Mouse (Mus musculus) forebrain, embryonic 13.5 days (tissue): ENCODE measurements around the gene Col11a2. TPM values are rescaled to one million over a fixed set of nuclear protein-coding genes. Genes with fewer than 3 reads are reported as not detected.

ENCODE experiments used
- ATAC-seq: fragments of 200-750 bp; cut with Nextera tagmentation; 2 replicates; pipeline ENCODE4 v1.8.0; 2017
- H3K27ac ChIP-seq: fragments of 300-500 bp; sonication (generic); 2 replicates; pipeline ENCODE4 v1.5.1; 2015; ENCODE audit warnings: inconsistent platforms, mild to moderate bottlenecking, moderate library complexity
- H3K27me3 ChIP-seq: fragments of 300-500 bp; sonication (generic); 2 replicates; pipeline ENCODE4 v1.6.1; 2015; ENCODE audit warnings: mild to moderate bottlenecking, inconsistent platforms
- H3K36me3 ChIP-seq: fragments of 300-500 bp; sonication (generic); 2 replicates; pipeline ENCODE4 v1.6.1; 2015; ENCODE audit warnings: mild to moderate bottlenecking, inconsistent platforms; ENCODE audit not compliant: poor library complexity, severe bottlenecking
- H3K4me1 ChIP-seq: fragments of 300-500 bp; sonication (generic); 2 replicates; pipeline ENCODE4 v1.6.1; 2015; ENCODE audit warnings: inconsistent platforms
- H3K4me2 ChIP-seq: fragments of 300-500 bp; sonication (generic); 2 replicates; pipeline ENCODE4 v1.6.1; 2015; ENCODE audit warnings: inconsistent platforms, mild to moderate bottlenecking, moderate library complexity
- H3K4me3 ChIP-seq: fragments of 300-500 bp; sonication (generic); 2 replicates; pipeline ENCODE4 v1.5.1; 2015; ENCODE audit warnings: mild to moderate bottlenecking, inconsistent platforms
- H3K9ac ChIP-seq: fragments of 300-500 bp; sonication (generic); 2 replicates; pipeline ENCODE4 v1.6.1; 2015; ENCODE audit warnings: mild to moderate bottlenecking, inconsistent platforms
- H3K9me3 ChIP-seq: fragments of 300-500 bp; sonication (generic); replicated peaks from 2 replicates; pipeline ENCODE4 v1.6.1; 2016; ENCODE audit warnings: inconsistent platforms
- WGBS: fragments of 180-500 bp; shearing (Covaris S2); methylation state at CpG from one replicate; pipeline ENCODE4 v1.1.7; 2015; 5-methylcytosine and 5-hydroxymethylcytosine counted together
- polyA plus RNA-seq: library from polyadenylated mRNA; unstranded; fragments of >200 nt; fragmentation: Nextera tagmentation; extraction: Ambion mirVana; gene quantifications from 2 replicates; pipeline ENCODE4 v1.2.1, GENCODE M21; 2015

Gene Col11a2
- polyA plus RNA-seq, 1 experiment from 2014 or later, result 0.80 TPM

GRCm38 (mm10) chr17:34027656-34028223 is 11.5 kb upstream of the Col11a2 start, which contains the start of gene H2-Ke6:
TSS of gene H2-Ke6 (minus strand) at chr17:34028060.
- Histone ChIP-seq H3K4me1 (peaks cover 78% of the 10 kb centered on the region), H3K4me2 (peak within 1 kb of the TSS; percentile 99), H3K9me3 (no peaks in the 10 kb centered on the region), H3K36me3 (peaks cover 26% of the 10 kb centered on the region), H3K27ac (peak within 1 kb of the TSS; percentile 96), H3K27me3 (no peaks in the 10 kb centered on the region), H3K4me3 (peak within 1 kb of the TSS; percentile 89), H3K9ac (peak within 1 kb of the TSS; percentile 96)
- ATAC-seq, result peak; percentile 72
- under 1% methylated on average over 42 of the region's 49 CpGs for WGBS

GRCm38 (mm10) chr17:34028501-34029149 is 10.6 kb upstream of the Col11a2 start:
- peak overlapping the region; percentile 96 for H3K27ac ChIP-seq
- no peaks in the 10 kb centered on the region for H3K9me3 ChIP-seq
- peaks cover 20% of the 10 kb centered on the region for H3K36me3 ChIP-seq
- ATAC-seq, result no peak
- H3K9ac ChIP-seq, result peak overlapping the region; percentile 96; the same call in 1 of the 2 replicates
- WGBS, result 41% methylated on average over 17 of the region's 17 CpGs
- H3K4me3 ChIP-seq, result peak overlapping the region; percentile 89
- H3K27me3 ChIP-seq, result no peaks in the 10 kb centered on the region
- H3K4me2 ChIP-seq, result peak overlapping the region; percentile 99
- peaks cover 78% of the 10 kb centered on the region for H3K4me1 ChIP-seq

DNA sequence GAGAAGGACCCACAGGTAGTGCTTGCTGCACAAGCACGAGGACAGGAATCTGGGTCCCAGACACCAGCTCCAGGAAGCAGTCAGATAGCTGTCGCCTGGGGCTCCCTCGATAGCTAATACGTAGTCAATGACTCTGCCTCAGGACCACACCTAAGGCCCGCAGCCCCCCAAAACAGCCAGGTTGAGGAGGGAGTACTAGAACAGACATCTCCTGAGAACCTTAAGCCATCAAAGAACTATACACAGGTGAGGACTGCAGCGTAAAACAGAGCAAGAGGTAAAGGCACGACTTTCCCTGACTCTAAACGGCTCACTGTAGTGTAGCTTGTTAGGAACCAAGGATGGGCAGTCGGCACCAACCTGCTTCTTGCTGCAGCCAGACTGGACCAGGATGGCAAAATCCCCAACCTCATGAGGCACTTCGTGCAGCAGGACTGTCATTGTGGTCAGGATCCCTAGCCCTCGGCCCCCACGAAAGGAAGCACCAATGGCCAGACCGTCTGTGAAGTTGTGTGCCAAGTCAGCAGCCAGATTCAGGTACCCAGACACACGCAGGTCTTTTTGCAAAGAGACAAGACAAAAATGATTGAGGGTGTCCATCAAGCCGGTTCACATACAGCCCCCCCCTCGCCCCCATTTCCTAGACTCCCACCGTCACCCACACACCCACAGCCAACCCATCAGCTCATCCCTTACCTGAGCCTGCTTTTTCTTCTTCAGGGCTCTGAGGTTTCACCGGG is 9.9 kb upstream of the Col11a2 start:
- no peak overlapping the region for H3K27ac ChIP-seq
- H3K9ac ChIP-seq, result peak overlapping the region; percentile 96

GRCm38 (mm10) chr17:34029890-34030595 is 9.2 kb upstream of the Col11a2 start:
- peak overlapping the region; percentile 99 for H3K4me2 ChIP-seq
- H3K27me3 ChIP-seq, result no peaks in the 10 kb centered on the region
- WGBS, result 75% methylated on average over 21 of the region's 21 CpGs
- H3K9me3 ChIP-seq, result no peaks in the 10 kb centered on the region
- peak overlapping the region; percentile 97; the same call in 1 of the 2 replicates for H3K27ac ChIP-seq
- H3K4me1 ChIP-seq, result peaks cover 77% of the 10 kb centered on the region
- no peak for ATAC-seq
- H3K4me3 ChIP-seq, result peak overlapping the region; percentile 87
- peaks cover 30% of the 10 kb centered on the region for H3K36me3 ChIP-seq
- peak overlapping the region; percentile 94 for H3K9ac ChIP-seq

More for the DNA sequence above, 9.9 kb upstream of the Col11a2 start:
- Histone ChIP-seq H3K4me2 (peak overlapping the region; percentile 99), H3K27me3 (no peaks in the 10 kb centered on the region), H3K9me3 (no peaks in the 10 kb centered on the region), H3K4me3 (peak overlapping the region; percentile 87), H3K36me3 (peaks cover 25% of the 10 kb centered on the region), H3K4me1 (peaks cover 78% of the 10 kb centered on the region)
- 88% methylated on average over 18 of the region's 18 CpGs for WGBS
- ATAC-seq, result no peak

DNA sequence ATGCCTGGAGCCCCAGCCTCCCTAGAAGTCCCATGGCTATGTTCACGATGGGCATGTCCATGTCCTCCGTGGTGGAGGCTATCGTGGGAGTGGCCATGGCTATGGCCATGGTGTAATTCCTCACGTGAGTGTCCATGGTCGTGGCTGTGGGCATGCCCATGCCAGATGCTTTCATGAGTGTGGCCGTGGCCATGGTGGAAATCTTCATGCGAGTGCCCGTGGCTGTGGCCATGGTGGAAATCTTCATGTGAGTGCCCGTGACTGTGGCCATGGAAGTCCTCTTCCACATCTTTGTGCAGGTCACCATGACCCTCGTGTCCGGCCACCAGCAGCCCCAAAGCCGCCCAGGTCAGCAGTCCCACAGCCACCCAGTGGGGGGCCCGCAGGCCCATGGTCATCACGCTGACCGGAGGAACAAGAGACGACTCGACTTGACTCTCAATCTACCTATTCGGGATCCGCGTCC is 8.3 kb upstream of the Col11a2 start:
- peak overlapping the region; percentile 97 for H3K27ac ChIP-seq
- peaks cover 68% of the 10 kb centered on the region for H3K4me1 ChIP-seq
- 7% methylated on average over 20 of the region's 20 CpGs for WGBS
- no peak for ATAC-seq
- peaks cover 38% of the 10 kb centered on the region for H3K36me3 ChIP-seq
- no peaks in the 10 kb centered on the region for H3K27me3 ChIP-seq
- H3K9me3 ChIP-seq, result no peaks in the 10 kb centered on the region
- peak overlapping the region; percentile 87 for H3K4me3 ChIP-seq
- H3K4me2 ChIP-seq, result peak overlapping the region; percentile 99
- peak overlapping the region; percentile 94 for H3K9ac ChIP-seq

DNA sequence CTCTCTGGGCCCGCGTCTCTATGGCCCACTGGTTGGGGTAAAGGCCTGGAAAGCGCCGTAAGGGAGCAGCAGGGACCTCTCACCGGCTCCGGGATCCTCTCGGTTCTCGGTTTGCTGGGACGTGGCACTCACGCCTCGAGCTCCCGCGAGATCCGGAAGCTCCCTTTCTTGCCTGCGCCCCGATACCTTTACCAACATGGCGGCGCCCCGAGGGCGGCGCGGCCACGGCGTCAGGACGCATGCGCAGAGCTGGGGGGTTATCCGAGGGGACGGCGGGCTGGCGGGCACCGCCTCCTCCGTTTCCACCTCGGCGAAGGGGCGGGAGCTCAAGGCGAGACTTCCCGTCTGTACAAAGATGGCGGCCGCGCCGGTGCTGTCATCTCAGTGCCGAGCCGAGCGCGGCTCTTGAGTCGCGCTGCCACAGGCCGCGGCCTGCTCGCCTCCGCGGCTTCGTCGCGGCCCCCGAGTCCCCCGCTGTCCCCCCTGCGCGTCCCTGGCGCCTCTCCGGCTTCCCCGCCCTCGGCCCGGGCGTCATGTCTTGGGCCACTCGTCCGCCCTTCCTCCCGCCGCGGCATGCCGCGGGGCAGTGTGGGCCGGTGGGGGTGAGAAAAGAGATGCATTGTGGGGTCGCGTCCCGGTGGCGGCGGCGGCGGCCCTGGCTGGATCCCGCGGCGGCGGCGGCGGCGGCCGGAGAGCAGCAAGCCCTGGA is 7.6 kb upstream of the Col11a2 start, which contains the start of the genes Slc39a7 and Rxrb:
Gene Slc39a7 (minus strand): TSS at position 218 of the 709 bp plus-strand sequence.
Gene Rxrb (plus strand): TSS at position 348 of the 709 bp plus-strand sequence.
- peak; percentile 82 for ATAC-seq

GRCm38 (mm10) chr17:34032174-34032632 is 7.0 kb upstream of the Col11a2 start:
- 0 out of 2 replicates have a peak, but pooled peaks have one; percentile 1 for ATAC-seq
- H3K27ac ChIP-seq, result peak overlapping the region; percentile 97
- 0% methylated on average over 20 of the region's 48 CpGs for WGBS
- H3K4me3 ChIP-seq, result peak overlapping the region; percentile 87
- peak overlapping the region; percentile 94 for H3K9ac ChIP-seq
- peaks cover 55% of the 10 kb centered on the region for H3K4me1 ChIP-seq
- H3K27me3 ChIP-seq, result no peaks in the 10 kb centered on the region
- peak overlapping the region; percentile 99 for H3K4me2 ChIP-seq
- H3K9me3 ChIP-seq, result no peaks in the 10 kb centered on the region
- H3K36me3 ChIP-seq, result peaks cover 52% of the 10 kb centered on the region

More for the DNA sequence above, 7.6 kb upstream of the Col11a2 start, which contains the start of the genes Slc39a7 and Rxrb:
- Histone ChIP-seq H3K4me2 (peak within 1 kb of the TSS; percentile 99), H3K9me3 (no peaks in the 10 kb centered on the region), H3K4me1 (peaks cover 61% of the 10 kb centered on the region), H3K9ac (peak within 1 kb of the TSS; percentile 94), H3K27me3 (no peaks in the 10 kb centered on the region), H3K4me3 (peak within 1 kb of the TSS; percentile 87), H3K27ac (peak within 1 kb of the TSS; percentile 97), H3K36me3 (peaks cover 46% of the 10 kb centered on the region)
- under 1% methylated on average over 87 of the region's 88 CpGs for WGBS

GRCm38 (mm10) chr17:34032806-34033205 is 6.4 kb upstream of the Col11a2 start:
- Histone ChIP-seq H3K27me3 (no peaks in the 10 kb centered on the region), H3K4me2 (peak overlapping the region; percentile 99), H3K27ac (peak overlapping the region; percentile 97; the same call in 1 of the 2 replicates), H3K4me3 (peak overlapping the region; percentile 87), H3K4me1 (peaks cover 53% of the 10 kb centered on the region), H3K9me3 (no peaks in the 10 kb centered on the region), H3K9ac (peak overlapping the region; percentile 94), H3K36me3 (peaks cover 58% of the 10 kb centered on the region)
- ATAC-seq, result no peak
- WGBS, result 64% methylated on average over 8 of the region's 9 CpGs

DNA sequence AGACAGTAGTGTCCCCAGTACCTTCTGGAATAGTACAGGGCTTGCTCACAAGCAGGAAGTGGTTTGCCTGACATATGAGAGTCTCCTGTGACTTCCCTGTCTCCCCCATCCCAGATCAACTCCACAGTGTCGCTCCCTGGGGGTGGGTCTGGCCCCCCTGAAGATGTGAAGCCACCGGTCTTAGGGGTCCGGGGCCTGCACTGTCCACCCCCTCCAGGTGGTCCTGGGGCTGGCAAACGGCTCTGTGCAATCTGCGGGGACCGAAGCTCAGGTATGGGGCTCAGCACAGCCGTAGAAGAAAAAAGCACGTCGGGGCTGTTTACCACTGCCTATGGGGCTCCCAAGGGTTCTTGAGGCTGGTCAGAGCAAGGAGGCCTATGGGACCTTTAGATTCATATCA is 5.8 kb upstream of the Col11a2 start:
- H3K9ac ChIP-seq, result peak overlapping the region; percentile 94; the same call in 1 of the 2 replicates
- no peak for ATAC-seq
- peak overlapping the region; percentile 87; the same call in 1 of the 2 replicates for H3K4me3 ChIP-seq
- peaks cover 59% of the 10 kb centered on the region for H3K36me3 ChIP-seq
- H3K4me1 ChIP-seq, result peaks cover 54% of the 10 kb centered on the region
- peak overlapping the region; percentile 99 for H3K4me2 ChIP-seq
- H3K27ac ChIP-seq, result no peak overlapping the region
- 94% methylated on average over 9 of the region's 9 CpGs for WGBS
- no peaks in the 10 kb centered on the region for H3K27me3 ChIP-seq
- no peaks in the 10 kb centered on the region for H3K9me3 ChIP-seq

DNA sequence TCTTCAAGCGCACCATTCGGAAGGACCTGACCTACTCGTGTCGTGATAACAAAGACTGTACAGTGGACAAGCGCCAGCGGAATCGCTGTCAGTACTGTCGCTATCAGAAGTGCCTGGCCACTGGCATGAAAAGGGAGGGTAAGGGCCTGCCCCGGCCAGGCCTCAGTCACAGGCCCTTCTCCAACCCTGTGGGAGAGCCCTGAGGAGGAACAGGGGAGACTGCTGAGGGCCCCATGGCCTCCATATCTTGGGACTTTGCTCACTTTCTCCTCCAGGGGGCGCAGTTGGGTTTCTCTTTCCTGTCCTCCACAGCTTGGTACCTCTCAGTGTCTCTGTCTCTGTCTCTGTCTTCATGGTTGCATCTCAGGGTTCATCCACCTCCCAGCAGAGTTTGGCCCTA is 5.2 kb upstream of the Col11a2 start:
- H3K4me2 ChIP-seq, result no peak overlapping the region
- H3K4me1 ChIP-seq, result peaks cover 54% of the 10 kb centered on the region
- H3K9ac ChIP-seq, result no peak overlapping the region
- 78% methylated on average over 10 of the region's 10 CpGs for WGBS
- ATAC-seq, result no peak
- H3K9me3 ChIP-seq, result no peaks in the 10 kb centered on the region
- no peak overlapping the region for H3K4me3 ChIP-seq
- no peak overlapping the region for H3K27ac ChIP-seq
- H3K36me3 ChIP-seq, result peaks cover 52% of the 10 kb centered on the region
- H3K27me3 ChIP-seq, result no peaks in the 10 kb centered on the region

DNA sequence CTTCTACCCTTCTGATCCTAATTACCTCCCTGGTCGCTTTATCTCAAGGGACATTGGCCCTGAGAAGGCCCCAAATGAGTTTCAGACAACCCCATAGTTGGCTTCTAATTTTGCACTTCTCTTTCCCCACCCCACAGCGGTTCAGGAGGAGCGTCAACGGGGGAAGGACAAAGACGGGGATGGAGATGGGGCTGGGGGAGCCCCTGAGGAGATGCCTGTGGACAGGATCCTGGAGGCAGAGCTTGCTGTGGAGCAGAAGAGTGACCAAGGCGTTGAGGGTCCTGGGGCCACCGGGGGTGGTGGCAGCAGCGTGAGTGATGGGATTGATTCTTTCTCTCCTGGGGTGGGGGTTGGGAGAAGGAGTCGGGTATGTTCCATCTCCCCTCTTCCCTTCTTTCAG is 3.7 kb upstream of the Col11a2 start:
- WGBS, result 88% methylated on average over 9 of the region's 9 CpGs

More for the DNA sequence above, 3.7 kb upstream of the Col11a2 start:
- ATAC-seq, result no peak
- H3K9me3 ChIP-seq, result no peaks in the 10 kb centered on the region
- peaks cover 42% of the 10 kb centered on the region for H3K36me3 ChIP-seq
- no peak overlapping the region for H3K9ac ChIP-seq
- no peak overlapping the region for H3K4me3 ChIP-seq
- H3K4me2 ChIP-seq, result no peak overlapping the region
- H3K27me3 ChIP-seq, result 0 out of 2 replicates have a peak, but pooled peaks cover 7% of the 10 kb centered on the region
- H3K27ac ChIP-seq, result no peak overlapping the region
- peaks cover 51% of the 10 kb centered on the region for H3K4me1 ChIP-seq
